Mouse (Mus musculus): ENCODE data around the gene Igsf11. TPM values are rescaled to one million over a fixed set of nuclear protein-coding genes. Genes with fewer than 3 reads are reported as not detected.
A peak's percentile ranks its signal among the peaks of the same experiment; 100 is the strongest.

The Igsf11 gene
- under 1 TPM; 0.14 to 0.29 TPM for total RNA-seq (2021)

DNA sequence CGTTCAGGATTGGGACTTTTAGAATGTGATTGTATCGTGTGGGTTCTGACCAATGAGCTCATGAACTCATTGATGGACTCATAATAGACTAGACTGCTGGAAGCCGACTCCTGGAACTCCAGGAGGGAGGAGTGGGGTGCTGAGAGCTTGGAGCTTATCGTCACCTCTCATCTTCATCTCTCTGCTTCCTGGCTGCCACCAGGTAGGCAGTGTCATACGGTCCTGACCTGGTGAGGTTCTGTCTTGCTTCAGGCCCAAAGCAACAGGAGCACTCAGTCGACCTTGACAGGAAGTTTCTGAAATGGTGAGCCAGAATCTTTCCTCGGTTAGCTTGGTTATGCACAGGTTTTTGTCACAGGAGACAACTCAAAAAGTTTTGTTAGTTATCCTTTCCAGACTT lies at the start of gene Igsf11:
Igsf11 (plus strand) TSS at position 301 of the 400 bp plus-strand sequence.
- no peak for DNase-seq

- peak; percentile 8 for DNase-seq
Measured at GRCm38 (mm10) chr16:38858120-38858749, 34.2 kb upstream of the Igsf11 start.

DNA sequence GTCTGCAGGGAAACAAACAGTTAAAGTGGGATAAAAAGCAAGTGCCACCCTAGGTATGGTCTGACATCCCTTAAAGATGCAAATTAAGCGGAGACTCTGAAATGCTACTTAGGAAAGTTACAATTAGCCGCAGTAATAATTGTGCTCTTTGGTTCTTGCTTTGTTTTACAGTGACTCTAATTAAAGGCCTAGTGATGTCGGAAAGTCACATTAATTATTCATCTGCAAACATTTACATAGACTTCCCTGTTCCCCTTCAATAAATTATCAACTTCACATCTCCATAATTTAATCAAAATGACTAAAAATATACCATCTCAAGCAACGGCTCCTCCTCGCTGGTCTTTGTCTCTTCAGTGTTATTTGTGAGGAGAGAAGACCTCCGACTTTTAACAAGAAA lies 31.9 kb upstream of the Igsf11 start:
- DNase-seq = no peak

DNA sequence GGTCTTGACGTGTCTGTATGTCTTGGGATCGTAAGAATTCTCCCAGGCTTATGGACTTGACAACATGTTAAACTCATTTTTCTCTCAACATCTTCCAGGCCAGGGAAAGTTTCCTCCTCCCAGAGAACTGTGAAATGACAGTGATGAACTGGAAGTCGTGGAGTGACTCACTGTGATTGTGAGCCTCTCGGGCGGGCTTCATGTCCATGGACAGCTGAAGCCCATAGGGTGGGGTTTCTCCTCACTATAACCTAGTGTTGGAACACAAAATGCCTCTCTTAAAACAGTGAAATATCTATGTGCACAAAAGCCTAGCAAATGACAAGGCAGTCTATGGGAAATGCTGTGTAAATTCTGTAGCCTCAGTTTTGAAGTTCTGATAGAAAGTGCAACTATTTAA lies 28.1 kb upstream of the Igsf11 start:
- DNase-seq = no peak

DNA sequence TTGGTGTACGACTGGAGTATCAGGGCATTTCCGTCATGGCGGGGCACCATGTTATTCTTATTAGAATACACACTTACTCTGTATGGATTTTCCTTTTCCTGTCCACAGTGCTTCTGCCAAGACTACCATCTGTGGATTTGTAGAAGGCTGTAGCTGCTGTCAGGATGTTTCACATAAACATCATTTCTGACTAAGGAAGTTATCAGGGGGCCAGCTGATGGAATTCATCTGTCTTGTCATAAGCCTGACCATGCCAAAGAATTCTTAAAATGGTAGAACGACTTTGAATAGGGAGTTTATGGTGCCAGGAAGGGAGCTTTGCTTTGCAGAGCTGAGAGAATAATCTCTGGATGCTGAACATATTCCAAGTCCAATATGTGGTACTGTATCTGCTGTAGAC lies 19.2 kb upstream of the Igsf11 start:
- DNase-seq = no peak

DNA sequence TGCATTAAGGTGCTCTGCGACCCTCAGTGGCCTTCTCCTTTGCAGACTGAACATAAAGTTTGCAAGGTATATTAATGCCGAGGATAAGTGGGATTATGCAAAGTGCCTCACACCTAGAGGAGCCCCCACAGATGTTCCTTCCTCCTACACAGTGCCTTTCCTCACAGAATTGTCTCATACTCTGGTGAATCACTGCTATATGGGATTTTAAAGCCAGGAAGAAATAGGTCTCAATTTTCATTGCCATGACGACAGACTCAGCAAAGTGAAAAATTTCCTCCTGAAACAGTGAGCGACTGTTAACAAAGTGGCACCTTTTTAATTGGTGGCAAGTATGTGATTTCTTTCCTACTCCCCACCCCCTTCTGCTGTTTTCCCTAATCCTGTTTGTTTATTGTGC lies 18.0 kb upstream of the Igsf11 start:
- no peak for DNase-seq

DNA sequence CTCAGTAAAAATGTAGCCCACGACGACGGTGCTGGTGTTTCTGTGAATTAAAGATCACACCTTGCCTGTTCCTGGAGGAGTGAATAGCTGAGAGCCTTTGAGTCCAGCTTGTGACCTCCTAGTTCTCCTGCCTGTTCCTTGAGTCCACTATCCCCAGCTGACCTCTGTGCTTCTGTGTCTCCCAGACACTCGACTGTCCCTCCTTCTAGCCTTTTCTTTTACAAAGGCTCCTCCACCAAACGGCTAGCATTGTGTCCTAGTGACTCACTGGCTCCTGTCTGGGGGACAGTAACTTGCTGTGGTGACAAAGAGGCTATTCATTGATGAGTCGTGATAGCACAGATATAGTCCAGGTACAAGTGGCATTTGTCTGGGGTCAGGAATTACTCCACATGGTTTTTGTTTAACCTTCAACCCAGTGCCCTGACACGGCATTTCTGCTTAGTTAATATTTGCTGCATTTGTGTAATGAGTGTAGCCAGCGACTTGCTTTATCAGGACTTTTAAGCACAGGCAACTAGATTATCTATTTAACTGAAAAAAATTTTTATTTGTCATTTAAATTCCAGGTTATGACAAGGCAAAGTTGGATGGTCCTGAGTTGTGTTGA lies 6.5 kb downstream of the Igsf11 start:
- DNase-seq = no peak

GRCm38 (mm10) chr16:38900024-38900423 lies 7.6 kb downstream of the Igsf11 start:
- no peak for DNase-seq

DNA sequence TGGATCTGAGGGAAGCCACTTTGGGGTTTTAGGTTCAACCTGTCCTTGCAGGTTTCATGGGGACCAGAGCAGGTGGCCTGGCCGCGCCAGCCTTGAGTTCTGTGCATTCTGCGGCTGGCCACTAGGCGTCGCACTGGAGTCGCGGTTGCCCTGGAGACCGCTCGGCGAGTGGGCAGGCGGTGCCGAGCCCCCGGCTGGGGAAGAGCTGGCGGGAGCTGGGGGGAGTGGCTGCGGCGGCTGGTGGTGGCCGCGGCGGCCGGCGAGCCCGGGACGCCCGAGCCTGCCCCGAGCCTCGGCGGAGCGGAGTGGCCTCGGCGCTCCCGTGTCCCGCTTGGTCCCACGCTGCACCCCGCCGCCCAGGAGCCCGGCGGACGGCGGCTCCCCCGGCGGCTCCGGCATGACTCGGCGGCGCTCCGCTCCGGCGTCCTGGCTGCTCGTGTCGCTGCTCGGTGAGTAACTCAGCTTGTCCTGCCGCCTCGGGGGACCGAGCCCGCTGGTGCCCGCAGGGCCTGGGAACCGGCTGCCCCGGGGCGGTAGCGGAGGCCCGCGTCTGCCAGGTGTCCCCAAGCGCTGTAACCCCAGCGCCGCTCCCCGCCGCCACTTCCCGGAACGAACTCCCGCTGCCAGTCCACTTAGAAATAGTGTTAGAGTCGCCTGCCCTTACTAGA lies 9.8 kb downstream of the Igsf11 start:
- peak; percentile 95 for DNase-seq

DNA sequence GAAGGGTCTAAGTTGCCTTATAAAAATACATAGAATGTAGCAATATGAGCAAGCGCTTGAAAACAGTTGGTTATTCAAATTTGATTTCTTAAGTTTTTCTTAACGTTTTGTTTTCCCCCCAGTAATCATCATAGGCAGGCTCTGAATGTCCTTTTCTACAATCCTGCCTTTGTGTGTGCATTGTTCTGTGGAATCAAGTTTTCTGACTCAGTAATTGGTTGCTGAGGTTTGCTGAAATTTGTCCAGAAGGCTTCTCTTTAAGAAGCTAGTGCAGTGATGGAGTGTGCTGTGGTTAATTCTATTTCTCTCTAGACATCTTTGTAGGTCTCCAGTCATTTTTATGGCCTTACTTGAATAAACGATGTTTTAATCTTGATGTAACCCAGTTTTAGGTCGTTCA lies 10.5 kb downstream of the Igsf11 start:
- DNase-seq = no peak

DNA sequence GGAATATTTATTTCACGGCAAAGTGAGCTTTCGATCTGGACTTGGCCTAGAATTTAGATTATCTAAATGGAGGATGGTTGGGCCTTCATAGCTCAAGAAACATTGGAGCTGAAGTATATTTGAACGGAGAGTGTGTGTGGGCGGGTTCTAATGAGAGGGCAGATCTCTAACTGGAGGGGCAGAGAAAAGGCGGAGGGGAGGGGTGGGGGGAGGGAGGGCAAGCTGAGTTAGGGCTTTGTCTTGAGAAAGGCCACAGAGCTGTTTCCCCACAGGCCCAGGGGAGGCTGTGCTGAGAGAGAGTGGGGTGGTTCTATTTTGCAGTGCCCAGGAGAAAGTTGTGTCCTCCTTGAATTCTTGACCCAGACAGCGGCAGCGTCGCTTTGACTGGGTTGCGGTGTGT lies 11.7 kb downstream of the Igsf11 start:
- no peak for DNase-seq

DNA sequence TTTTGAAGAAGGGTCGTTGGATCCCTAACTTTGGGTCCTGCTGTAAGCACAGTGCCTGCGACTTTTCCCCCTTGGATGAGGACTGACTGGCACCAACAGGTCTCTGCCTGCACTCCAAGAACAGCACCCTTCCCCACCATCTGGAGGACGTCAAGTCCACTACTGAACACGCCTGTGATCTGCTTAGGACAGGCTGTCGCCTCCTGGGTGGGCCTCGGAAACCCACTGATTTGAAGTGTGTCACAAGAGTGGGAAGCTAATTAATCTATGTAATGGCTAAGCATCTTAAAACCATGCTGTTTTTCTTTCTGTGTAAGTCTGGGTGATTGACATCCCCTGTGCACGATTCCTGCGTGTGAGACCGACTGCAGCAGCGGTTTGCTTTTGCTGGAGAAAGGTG lies 13.4 kb downstream of the Igsf11 start:
- no peak for DNase-seq

DNA sequence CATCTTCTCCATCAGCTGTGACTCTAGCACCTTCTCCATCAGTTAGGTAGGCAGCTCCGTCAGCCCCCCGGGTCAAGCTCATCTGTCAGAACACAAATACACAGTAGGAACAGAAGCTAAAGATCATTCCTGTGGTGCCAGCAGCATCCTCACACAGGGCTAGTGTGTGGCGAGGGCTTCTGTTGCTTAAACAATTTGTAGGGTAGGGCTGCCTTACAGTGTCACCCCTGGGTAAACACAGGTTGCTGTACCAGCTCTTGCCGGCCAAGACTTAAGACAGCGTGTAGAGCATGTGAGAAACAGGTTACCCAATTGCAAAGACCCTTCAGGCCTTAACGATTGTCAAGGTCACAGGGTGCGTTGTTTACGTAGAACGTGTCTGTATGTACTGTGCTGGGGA lies 15.8 kb downstream of the Igsf11 start:
- DNase-seq = no peak

GRCm38 (mm10) chr16:38909506-38909905 lies 17.0 kb downstream of the Igsf11 start:
- DNase-seq = no peak

DNA sequence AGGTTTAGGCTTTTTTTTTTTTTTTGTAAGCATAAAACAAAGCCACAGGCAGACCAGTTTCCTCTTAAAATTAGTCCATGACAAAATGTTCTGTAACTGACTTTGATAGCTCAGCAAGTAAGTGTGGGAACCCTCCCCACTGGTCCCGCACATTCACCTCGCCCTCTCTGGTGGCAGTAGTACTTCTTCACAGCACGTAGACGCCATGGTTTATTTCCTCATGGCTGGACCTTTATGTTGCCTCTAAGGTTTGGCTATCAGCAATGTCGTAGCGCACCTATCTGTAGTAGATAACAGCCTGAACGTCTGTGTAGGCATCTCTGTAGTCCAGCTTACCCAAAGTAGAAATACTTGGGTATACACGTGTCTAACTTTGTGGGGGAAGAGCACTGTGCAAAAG lies 17.6 kb downstream of the Igsf11 start:
- DNase-seq = no peak

GRCm38 (mm10) chr16:38915451-38915850 lies 23.0 kb downstream of the Igsf11 start:
- DNase-seq = no peak

- DNase-seq = no peak
Measured at GRCm38 (mm10) chr16:38916053-38916786, 23.7 kb downstream of the Igsf11 start.

- no peak for DNase-seq
Measured at GRCm38 (mm10) chr16:38916885-38917284, 24.4 kb downstream of the Igsf11 start.

DNA sequence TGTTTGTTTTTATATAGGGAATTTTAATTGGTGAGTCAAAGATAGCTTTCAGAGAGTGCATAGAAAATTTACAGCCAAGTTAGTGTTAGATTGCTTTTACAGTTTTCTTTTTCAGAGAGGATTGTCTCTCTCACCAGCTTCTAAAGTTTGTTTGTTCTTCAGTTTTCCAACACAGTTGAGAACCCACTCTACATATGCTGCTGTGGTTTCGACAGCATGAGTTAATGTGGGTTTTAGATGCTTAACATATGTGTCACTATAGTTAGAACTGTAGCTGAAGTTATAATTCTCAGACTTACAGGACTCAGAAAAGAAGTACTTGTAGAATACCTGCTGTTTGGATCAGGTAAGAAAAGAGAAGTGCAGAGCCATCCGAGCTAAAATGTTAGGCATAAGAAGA lies 25.6 kb downstream of the Igsf11 start:
- no peak for DNase-seq

GRCm38 (mm10) chr16:38920488-38920887 lies 28.0 kb downstream of the Igsf11 start:
- DNase-seq = no peak

DNA sequence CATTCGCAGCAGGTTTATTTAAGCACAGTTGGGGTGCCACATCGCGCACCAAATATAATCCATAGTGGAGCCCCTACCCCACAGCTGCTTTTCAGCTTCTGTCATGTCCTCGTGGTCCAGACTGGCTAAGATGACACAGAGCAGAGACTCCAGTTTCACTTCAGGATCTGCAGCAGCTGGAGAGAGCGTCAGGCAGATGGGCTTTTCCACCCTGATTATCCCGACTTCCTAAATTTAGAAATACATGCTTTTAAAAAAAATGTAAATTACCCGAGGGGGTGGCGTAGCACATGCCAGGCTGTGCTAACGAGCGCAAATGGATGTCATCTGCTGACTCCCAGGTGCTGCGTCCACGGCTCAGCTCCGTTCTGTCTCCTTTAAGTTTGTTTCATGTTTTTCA lies 32.5 kb downstream of the Igsf11 start:
- DNase-seq = no peak

GRCm38 (mm10) chr16:38928760-38929159 lies 36.3 kb downstream of the Igsf11 start:
- no peak for DNase-seq

- DNase-seq = no peak
Measured at GRCm38 (mm10) chr16:38931519-38931918, 39.0 kb downstream of the Igsf11 start.
